Mouse (Mus musculus) embryo, embryonic 11.5 days (tissue): ENCODE data around the gene Snx4.

ENCODE experiments used
- DNase-seq: peaks from one replicate; pipeline ENCODE4 v3.0.0-alpha.2; 2012; ENCODE audit warnings: low read depth, low spot score

Gene Snx4

DNA sequence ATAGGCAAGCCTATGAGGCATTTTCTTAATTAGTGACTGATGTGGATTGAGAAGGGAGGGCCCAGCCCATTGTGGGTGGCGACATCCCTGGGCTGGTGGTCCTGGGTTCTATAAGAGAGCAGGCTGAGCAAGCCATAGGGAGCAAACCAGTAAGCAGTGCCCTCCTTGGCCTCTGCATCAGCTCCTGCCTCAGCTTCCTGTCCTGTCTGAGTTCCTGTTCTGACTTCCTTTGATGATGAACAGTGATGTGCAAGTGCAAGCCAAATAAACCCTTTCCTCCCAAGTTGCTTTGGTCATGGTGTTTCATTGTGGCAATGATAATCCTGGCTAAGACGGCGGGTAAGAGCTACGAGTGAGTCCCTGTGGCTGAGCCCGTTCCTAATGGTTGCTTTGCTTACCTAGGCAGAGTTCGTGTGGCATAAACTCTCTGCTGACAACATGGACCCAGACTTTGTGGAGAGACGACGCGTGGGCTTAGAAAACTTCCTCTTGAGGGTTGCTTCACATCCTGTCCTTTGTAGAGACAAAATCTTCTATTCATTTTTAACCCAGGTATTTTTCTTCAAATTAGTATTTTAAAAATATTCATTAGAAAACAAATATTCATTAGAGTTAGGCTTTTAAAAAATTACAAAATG is 16.5 kb downstream of the Snx4 start:
- no peak for DNase-seq

DNA sequence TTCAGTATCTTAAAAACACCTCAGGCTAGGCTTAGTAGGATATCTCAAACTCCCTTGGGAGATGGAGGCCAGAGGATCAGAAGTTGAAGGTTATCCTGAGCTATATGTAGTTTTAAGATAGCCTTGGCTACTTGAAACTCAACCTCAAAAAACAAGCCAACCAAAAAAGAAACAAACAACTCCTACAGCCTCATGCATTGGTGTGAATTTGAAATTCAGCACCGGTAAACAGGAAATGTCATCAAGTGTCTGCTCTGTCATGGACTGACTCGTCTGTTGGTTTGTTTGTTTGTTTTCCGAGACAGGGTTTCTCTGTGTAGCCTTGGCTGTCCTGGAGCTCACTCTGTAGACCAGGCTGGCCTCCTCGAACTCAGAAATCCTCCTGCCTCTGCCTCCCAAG is 20.6 kb downstream of the Snx4 start:
- no peak for DNase-seq

DNA sequence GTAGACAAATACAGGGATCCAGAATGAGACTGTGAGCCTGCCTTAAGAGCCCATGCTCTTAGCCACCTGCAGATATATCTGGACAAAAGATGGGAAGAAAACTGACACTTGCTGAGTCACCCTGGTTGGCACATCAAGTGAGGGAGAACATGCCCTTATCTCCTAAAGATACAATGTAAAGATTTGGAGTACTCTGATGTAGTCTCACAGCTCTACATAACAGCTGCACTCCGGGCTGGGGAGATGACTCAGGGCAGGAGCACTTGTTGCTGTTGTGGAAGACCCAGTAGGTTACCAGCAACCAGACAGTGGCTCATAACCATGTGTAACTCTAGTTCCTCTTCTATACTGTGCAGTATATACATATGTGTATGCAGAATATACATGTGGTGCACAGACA is 31.8 kb downstream of the Snx4 start:
- no peak for DNase-seq

DNA sequence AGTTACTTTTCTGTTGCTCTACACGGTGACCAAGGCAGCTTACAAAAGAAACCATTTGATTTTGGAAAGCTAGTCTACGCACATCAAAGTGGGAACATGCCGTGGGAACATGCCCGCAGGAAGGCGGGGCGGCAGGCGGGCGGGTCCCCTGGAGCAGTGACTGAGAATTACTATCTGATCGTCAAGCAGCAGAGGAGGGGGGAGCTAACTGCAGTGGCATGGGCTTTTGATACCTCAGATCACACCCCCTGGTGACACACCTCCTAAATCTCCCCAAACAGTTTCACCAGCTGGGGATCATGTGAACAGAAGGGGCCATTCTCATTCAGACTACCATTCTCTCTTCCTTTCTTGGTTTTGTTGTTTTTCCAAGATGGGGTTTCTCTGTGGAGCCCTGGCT is 37.3 kb downstream of the Snx4 start:
- no peak for DNase-seq

DNA sequence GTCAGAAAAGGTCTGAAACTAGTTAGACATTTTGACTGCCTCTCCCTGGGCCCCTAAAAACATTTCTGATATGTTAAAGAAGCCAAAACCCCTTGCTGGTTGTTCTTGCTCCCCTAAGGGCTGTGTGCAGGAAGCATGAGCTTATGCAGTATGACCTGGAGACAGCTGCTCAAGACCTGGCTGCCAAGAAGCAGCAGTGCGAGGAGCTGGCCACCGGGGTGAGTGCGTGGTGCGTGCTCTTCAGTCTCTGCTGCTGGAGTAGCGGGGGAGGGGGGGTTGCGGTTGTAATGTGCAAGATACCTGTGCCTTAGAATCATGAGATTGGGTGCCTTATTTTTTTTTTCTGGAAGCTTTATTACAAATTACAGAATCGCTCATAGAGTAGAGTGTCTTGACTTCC is 38.7 kb downstream of the Snx4 start:
- no peak for DNase-seq

DNA sequence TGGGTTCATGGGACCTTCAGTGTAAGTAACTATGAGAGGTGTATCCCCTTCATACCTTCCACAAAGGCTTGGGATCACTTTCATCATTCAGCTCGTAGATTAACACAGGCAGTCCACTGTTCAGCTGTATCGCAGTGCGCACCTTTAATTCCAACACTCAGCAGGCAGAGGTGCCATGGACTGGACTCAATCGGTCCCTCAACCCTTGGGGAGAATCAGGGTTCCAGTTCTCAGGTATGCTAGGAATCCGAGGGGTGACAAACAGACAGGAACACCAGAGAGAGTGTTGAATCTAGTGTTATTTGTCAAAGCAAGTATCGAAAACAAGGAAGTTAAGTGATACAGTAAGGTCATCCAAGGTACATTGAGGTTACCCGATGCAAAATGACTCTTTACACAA is 41.0 kb downstream of the Snx4 start:
- DNase-seq = no peak

DNA sequence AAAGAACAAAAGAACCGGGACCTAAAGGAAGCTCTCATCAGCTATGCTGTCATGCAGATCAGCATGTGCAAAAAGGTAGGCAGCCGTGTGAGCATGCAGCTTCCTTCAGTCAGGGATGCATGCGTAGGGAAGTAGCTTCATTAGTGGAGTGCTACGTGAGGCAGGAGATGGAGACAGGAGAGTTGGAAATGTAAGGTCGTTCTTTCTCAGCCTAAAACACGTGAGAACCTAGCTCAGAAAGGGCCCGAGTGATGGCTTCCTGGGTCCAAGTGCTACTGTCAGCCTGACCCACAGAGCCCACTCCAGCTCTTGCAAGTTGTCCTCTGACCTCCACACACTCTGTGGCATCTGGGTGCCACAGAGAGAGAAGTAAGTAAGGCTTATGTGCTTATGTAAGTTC is 43.4 kb downstream of the Snx4 start:
- no peak for DNase-seq

DNA sequence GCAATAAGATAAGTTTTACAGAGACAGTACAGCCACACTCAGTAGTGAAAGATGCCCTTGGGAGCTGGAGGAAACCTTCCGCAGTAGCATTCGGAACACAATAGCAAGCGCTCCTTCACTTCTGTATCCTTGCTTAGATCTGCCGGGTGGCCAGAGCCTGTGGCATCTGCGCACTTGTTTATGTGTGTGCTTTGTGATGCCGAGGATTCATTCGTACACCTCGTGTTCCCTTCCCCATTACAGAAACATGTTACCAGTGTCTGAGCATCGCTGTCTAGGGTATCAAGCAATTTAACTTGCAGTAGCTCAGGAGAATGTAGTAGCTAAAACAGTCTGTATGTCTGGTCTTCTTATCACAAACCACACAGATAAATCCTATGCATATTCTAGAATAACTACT is 44.1 kb downstream of the Snx4 start:
- DNase-seq = no peak

DNA sequence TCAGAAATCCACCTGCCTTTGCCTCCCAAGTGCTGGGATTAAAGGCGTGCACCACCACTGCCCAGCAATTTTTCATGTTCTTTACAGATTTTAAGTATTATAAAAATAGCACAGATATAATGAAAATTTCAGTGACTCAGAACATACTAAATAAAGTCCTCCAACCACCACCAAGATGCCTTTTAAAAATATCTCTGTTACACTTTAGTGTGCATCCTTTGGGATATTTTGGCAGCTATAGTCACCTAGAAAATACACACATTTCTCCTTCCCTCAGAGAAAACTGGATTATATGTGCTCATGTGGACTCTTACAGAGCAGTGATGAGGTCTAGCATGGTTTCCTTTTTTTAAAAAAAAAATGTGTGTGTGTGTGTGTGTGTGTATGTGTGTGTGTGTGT is 46.3 kb downstream of the Snx4 start:
- no peak for DNase-seq

DNA sequence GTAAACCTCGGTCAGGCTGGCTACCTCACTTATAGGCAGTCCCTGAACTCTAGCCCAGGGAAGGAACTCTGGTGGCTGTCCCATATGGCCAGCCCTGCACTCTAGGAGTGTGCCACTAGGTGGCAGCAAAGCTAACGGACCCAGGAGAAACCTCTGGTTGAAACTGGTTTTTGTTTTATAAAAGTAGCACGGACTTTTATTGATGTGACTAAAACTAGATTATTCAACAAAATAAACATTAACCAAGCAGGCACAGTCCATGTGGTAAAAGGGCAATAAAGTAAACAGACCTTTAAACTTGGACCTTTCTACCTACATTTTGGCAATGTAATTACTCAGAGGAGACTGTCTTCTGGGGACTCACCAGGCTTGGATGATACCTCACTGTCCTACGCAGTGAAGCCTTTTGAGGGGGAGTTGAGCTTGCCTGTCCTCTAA is 55.4 kb downstream of the Snx4 start:
- DNase-seq = peak; percentile 73

DNA sequence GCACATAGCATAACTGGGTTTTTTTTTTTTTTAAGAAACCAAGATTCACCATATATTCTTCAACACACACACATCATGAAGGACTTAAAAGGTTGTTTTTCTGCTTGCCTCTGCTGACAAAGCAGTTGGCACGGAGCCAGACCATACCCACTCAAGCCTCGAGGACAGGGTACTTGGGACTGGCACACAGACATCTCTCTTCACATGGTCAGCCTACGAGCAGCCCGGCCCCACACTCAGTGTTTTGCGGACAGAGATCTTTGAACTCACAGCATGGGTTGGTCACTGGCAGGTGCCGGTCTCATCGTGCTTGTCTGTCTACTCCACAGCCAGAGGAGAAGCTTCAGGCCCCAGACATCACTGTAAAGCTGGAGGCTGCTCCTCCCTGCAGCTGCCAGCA is 56.5 kb downstream of the Snx4 start:
- DNase-seq = no peak

DNA sequence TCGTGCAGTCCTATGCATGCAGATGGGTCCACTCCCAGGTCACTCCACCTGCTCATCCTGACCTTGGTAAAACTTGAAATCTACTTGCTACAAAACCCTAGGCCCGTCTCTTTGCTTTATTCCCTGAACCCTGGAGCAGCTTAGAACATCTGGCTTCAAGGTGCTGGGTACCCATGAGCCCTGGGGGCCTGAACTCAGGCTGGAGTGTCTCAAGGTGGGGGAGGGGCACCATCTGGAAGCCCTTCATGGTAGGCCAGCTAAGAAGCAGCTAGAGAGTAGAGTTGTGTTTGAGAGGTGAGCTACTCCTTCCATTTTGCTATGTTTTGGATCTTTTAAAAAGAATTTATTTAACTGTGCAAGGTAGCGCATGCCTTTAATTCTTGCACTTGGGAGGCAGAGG is 57.8 kb downstream of the Snx4 start:
- no peak for DNase-seq

DNA sequence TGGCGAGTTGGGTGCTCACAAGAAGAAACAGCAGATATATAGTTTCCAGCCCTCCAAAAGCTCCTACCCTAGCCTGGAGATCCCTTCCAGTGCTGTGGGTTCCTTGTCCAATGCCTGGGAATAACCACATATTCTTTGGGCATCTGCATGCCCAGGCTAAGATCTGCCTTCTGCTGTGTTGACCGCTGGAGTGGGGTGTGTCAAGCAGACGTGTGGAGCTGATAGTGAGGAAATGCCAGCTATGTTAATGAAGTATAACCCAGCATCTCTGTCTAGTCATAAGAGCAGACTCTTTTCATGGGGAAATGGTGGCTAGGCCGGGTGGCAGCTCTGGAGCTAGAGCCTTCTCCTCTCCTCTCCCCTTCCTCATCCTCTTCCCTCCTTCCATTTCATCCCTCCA is 64.4 kb downstream of the Snx4 start:
- no peak for DNase-seq

DNA sequence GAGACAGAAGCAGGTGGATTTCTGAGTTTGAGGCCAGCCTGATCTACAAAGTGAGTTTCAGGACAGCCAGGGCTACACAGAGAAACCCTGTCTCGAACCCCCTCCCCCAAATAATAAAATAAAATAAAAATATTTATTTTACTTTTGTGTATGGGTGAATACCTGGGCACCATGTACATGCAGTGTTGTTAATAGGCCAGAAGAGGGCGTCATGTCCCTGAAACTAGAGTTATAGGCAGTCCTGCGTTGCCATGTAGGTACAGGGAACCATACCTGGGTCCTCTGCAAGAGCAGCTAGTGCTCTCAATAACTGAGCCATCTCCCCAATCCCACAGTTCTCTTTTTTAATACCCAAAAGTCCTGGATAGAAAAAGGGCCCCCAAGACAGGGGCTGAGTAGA is 66.4 kb downstream of the Snx4 start:
- no peak for DNase-seq

DNA sequence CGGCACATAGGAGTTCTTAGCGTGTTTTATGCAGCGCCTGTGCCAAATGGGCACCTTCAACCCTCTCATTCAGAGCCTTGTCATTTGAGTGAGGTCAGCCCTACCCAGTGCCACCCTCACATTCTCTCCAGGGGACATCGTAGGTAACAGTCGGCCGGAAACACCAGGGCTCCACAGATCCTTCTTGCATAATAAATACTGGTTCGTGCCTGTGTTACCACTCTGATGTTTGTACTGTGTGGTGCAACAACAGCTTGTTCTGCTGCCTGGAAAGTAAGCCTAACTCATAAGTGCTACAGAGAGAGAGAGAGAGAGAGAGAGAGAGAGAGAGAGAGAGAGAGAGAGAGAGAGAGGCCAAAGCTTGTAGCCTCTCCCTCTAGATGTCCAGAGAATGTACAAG is 66.8 kb downstream of the Snx4 start:
- DNase-seq = no peak

DNA sequence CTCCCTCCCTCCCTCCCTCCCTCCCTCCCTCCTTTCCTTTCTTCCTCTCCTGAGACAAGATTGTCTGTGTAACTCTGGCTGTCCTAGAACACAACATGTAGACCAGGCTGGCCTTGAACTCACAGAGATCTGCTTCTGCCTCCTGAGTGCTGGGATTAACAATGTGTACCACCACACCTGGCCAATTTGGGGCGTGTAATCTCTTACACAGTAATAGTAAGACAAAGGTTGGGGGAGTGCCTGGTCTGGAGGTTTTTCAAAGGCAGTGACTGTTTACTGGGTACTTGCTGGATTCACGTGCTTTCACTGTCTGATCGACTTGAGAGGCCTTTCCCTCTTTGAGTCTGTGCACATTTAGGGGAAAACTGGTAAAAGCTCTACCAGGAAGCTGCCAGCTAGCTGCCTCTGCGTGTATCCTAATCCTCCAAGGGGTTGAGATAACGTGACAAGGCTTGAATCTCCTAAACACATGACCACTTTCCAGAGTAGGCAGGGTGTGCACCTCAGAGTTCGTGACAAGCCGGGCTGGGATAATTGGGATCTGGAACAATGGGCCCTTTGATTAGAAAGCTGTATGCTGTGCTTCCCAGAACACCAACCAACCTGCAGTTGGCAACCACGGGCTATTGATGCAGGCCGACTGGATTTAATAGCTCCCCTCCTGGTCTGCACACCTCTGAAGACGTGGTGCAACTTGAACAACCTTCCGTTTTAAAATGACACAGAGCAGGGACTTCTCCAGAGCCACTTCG is 74.6 kb downstream of the Snx4 start:
- DNase-seq = no peak

DNA sequence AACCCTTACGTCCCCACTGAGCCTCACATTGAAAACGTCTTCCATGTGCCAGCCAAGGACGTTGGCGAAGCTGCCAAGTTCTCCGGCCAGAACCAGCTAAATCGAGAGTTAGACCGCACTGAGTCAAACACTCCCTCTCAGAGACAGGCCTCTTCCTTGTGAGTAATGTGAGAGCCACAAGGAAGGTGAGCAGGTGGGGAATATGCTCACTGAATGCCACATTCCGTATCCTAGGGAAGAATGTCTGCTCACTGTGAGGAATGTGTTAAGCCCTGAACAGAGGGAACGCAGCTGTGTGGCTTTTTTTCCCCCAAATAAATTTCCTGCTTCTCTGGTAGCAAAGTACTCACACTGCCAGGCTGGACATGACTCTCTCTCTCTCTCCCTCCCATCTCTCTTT is 75.3 kb downstream of the Snx4 start:
- no peak for DNase-seq

DNA sequence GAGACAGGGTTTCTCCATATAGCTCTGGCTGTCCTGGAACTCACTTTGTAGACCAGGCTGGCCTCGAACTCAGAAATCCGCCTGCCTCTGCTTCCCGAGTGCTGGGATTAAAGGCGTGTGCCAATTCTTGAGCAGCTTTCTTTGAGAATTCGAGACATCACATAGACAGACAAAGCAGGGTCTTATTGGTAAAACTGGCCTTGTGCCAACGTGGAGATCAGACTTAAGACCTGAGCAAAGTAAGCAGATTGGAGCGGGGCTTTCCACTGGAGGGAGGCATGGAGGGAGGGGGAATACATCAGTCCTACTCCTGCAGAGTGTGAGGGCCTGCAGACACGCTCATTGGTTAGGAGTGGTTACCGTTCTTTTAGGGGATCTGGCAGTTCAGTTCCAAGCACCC is 75.9 kb downstream of the Snx4 start:
- no peak for DNase-seq

DNA sequence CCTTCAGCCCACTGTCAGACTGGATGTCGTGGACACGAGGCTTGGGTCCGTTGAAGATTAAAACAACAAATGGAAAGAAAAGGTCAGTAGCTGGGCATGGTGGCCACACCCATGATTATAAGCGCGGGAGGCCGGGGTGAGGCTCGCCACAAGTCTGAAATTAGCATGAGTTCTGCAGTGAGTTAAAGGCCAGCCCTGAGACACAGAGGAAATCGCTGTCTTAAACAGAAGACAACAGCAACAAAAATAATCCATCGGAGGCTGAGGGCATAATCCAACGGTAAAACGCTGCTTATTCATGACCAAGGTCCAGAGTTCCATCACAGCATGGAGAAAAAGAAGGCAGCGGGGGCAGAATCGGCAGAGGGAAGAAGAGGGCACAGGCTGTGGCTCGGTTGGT is 81.8 kb downstream of the Snx4 start:
- DNase-seq = no peak

DNA sequence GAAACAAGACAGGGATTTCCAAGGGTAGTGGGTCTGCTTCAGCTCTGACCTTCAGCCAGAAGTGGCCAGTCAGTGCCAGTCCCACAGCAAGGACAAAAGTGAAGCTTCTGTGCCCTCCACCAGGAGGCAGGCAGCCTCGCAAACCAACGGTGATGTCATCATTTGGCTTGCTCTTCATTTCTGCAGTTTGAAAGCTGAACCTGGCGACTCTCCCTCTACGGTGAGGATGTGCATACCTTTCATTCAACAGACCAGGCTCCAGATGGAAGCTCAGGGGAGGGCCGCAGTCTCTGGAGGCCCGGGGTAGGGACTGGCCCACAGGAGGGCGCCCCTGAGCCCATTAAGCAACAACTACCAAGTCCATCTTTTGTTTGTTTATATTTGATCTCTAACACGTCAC is 85.9 kb downstream of the Snx4 start:
- DNase-seq = peak; percentile 32

DNA sequence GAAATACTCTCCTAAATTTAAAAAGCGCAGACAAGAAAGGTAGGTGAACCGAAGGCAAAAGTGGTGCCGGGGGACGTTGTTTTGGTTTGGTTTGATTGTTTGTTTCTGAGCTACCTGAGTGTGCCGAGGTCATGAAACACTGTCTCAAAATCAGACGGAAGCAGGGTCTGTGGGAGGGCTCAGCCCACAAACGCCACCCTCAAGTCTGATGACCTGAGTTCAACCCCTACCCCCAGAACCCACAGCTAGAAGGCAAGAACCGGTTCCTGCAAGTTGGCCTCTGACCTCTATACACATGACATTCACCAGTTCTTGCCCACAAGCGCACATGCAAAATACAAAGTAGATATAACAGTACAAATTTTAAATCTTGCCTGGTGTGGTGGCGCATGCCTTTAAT is 86.4 kb downstream of the Snx4 start:
- DNase-seq = no peak

DNA sequence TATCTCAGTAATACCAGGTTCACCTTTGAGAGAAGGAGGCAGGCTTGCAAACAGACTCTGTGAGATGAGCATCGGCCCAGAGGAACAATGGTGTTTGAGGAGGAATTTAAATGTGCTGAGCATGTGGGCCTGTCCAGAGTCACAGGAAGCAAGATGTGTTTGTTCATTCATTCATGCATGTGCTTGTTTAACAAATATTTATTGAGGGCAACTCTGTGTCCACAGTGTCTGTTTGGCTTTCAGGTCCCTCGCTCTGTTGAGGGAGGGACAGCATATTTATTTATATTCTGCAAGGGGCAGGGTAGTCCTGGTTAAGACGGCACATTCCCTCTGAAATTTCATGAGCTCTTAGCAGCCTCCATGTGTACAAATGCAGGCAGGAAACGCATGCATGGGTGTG is 87.2 kb downstream of the Snx4 start:
- DNase-seq = no peak

DNA sequence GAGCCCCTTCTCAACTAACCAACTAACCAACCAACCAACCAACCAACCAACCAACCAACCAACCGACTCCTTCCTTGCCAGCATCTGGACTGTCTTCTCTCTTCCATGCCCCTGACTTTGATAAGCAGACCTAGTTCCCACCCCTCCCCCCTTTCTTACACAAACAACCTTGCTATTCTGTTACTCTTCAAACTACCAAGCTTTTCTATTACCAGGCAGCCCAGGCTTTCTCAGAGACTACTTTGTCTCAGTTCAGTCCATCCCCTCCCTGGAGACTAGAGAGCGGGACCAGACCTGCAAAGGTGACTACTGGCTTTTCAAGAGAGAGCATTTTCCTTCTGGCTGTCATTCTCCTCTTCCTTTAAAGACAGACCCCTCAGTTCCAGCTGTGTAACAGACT is 88.2 kb downstream of the Snx4 start:
- DNase-seq = no peak

DNA sequence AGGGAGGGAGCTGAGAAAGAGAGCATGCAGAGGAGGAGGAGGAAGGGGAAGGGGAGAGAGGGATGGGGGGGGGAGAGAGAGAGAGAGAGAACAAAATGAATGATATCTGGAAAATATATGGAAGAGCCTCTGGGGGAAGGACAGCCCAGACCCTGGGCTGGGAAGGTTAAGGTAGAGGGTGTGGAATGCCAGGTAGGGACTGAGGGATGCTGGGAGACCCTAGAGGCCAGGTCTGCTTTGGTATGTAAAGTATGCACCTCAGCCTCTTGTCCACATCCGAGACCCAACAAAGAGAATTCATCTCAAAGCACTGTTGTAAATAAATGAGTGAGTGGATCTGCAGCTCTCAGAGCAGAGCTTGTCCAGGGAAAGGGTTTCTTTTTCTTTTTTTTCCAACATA is 91.1 kb downstream of the Snx4 start:
- no peak for DNase-seq
